Mouse (Mus musculus) olfactory bulb, adult 2 months (tissue): Measurements from ENCODE around the gene Arhgap45. TPM values are rescaled to one million over a fixed set of nuclear protein-coding genes. Genes with fewer than 3 reads are reported as not detected.

Experiments
- H3K27ac ChIP-seq: fragments of 200-500 bp; 2 replicates; pipeline ENCODE4 v1.5.1; 2012; ENCODE audit warnings: low read depth, low read length; ENCODE audit not compliant: insufficient read depth
- H3K4me1 ChIP-seq: fragments of 200-500 bp; 2 replicates; pipeline ENCODE4 v1.6.1; 2012; ENCODE audit warnings: low read length; ENCODE audit not compliant: control insufficient read depth, insufficient read depth
- H3K4me3 ChIP-seq: fragments of 200-500 bp; 2 replicates; pipeline ENCODE4 v1.5.1; 2012; ENCODE audit warnings: mild to moderate bottlenecking, low read depth, low read length, moderate library complexity; ENCODE audit not compliant: insufficient read depth
- CTCF ChIP-seq: fragments of 200-500 bp; IDR thresholded peaks from 2 replicates; pipeline ENCODE4 v1.5.1; 2012; ENCODE audit warnings: low read depth, mild to moderate bottlenecking, low read length, moderate library complexity; ENCODE audit not compliant: insufficient read depth
- POLR2A ChIP-seq: fragments of 200-500 bp; IDR thresholded peaks from 2 replicates; pipeline ENCODE4 v1.6.1; 2012; ENCODE audit warnings: mild to moderate bottlenecking, low read depth, low read length, moderate library complexity; ENCODE audit not compliant: insufficient read depth
- WGBS: fragments of 180-500 bp; shearing (Covaris S2); methylation state at CpG from one replicate; pipeline ENCODE4 v1.1.7; 2018; 5-methylcytosine and 5-hydroxymethylcytosine counted together
- polyA plus RNA-seq: library from polyadenylated mRNA; stranded (reverse); fragments of >200 nt; gene quantifications from 2 replicates; pipeline ENCODE4 v1.2.4, GENCODE M21; 2012; ENCODE audit warnings: low replicate concordance; ENCODE audit not compliant: missing spikeins, insufficient read depth, insufficient read length

Arhgap45 gene
- polyA plus RNA-seq: 193 and 203 TPM in 2 replicates

- H3K4me1 ChIP-seq: peaks cover 3% of the 10 kb centered on the region
- peak within 1 kb of the TSS; percentile 0 for H3K4me3 ChIP-seq
- TF ChIP-seq CTCF (no peak), POLR2A (no peak)
- WGBS: 77% methylated on average over 11 of the region's 11 CpGs
- 0 out of 2 replicates have a peak within 1 kb of the TSS, but pooled peaks have one; percentile 18 for H3K27ac ChIP-seq
Measured at GRCm38 (mm10) chr10:80016511-80016910, at the start of gene Arhgap45. TSS of gene Arhgap45 (plus strand) at chr10:80016653.

GRCm38 (mm10) chr10:79966886-79967400, 49.5 kb upstream of the Arhgap45 start:
- Histone ChIP-seq H3K27ac (no peak overlapping the region), H3K4me1 (peaks cover 7% of the 10 kb centered on the region; the same call in 1 of the 2 replicates), H3K4me3 (no peak overlapping the region)
- TF ChIP-seq CTCF (no peak), POLR2A (no peak)
- 90% methylated on average over 5 of the region's 5 CpGs for WGBS

GRCm38 (mm10) chr10:79968181-79968580, 48.3 kb upstream of the Arhgap45 start:
- peaks cover 7% of the 10 kb centered on the region; the same call in 1 of the 2 replicates for H3K4me1 ChIP-seq
- no peak overlapping the region for H3K27ac ChIP-seq
- TF ChIP-seq CTCF (no peak), POLR2A (no peak)
- WGBS: 59% methylated on average over 1 of the region's 1 CpGs
- no peak overlapping the region for H3K4me3 ChIP-seq

GRCm38 (mm10) chr10:79969124-79969568, 47.3 kb upstream of the Arhgap45 start:
- TF ChIP-seq POLR2A (no peak), CTCF (no peak)
- WGBS: 26% methylated on average over 3 of the region's 3 CpGs
- no peak overlapping the region for H3K27ac ChIP-seq
- H3K4me3 ChIP-seq: no peak overlapping the region
- H3K4me1 ChIP-seq: peaks cover 7% of the 10 kb centered on the region; the same call in 1 of the 2 replicates

- H3K4me3 ChIP-seq: peak within 1 kb of the TSS; percentile 23
- no peak within 1 kb of the TSS for H3K27ac ChIP-seq
- WGBS: 7% methylated on average over 47 of the region's 47 CpGs
- no peak for TF ChIP-seq POLR2A
- TF ChIP-seq CTCF: no peak
- peaks cover 7% of the 10 kb centered on the region; the same call in 1 of the 2 replicates for H3K4me1 ChIP-seq
Measured at GRCm38 (mm10) chr10:79970415-79971182, 45.9 kb upstream of the Arhgap45 start, which contains the start of gene Grin3b. TSS of gene Grin3b (plus strand) at chr10:79970715.

GRCm38 (mm10) chr10:79971183-79971497, 45.3 kb upstream of the Arhgap45 start:
- Histone ChIP-seq H3K4me3 (peak overlapping the region; percentile 23), H3K27ac (no peak overlapping the region), H3K4me1 (peaks cover 7% of the 10 kb centered on the region; the same call in 1 of the 2 replicates)
- TF ChIP-seq POLR2A (no peak), CTCF (no peak)
- 7% methylated on average over 21 of the region's 21 CpGs for WGBS

GRCm38 (mm10) chr10:79972831-79973230, 43.6 kb upstream of the Arhgap45 start:
- Histone ChIP-seq H3K4me3 (no peak overlapping the region), H3K4me1 (peaks cover 7% of the 10 kb centered on the region; the same call in 1 of the 2 replicates), H3K27ac (no peak overlapping the region)
- WGBS: 37% methylated on average over 14 of the region's 14 CpGs
- TF ChIP-seq CTCF (no peak), POLR2A (no peak)

GRCm38 (mm10) chr10:79974087-79974486, 42.4 kb upstream of the Arhgap45 start:
- WGBS: 90% methylated on average over 21 of the region's 21 CpGs
- TF ChIP-seq POLR2A (no peak), CTCF (no peak)
- H3K27ac ChIP-seq: no peak overlapping the region
- H3K4me1 ChIP-seq: peaks cover 7% of the 10 kb centered on the region; the same call in 1 of the 2 replicates
- no peak overlapping the region for H3K4me3 ChIP-seq

- Histone ChIP-seq H3K4me3 (no peak overlapping the region), H3K4me1 (peaks cover 7% of the 10 kb centered on the region; the same call in 1 of the 2 replicates), H3K27ac (no peak overlapping the region)
- no peak for TF ChIP-seq POLR2A
- TF ChIP-seq CTCF: no peak
- 87% methylated on average over 8 of the region's 8 CpGs for WGBS
Measured at GRCm38 (mm10) chr10:79974668-79975067, 41.8 kb upstream of the Arhgap45 start.
